In genomic region chr5:105715095-105715494, GRCm38 (mm10) we compare ENCODE assay signal across 9 mouse cellular contexts. TPM values are rescaled to one million over a fixed set of nuclear protein-coding genes. Genes with fewer than 3 reads are reported as not detected.
DNase-seq lines count a peak whose midpoint lies in the region; ATAC-seq and TF ChIP-seq lines count a peak whose summit lies in the region.
"Had no signal": no experiment of that assay in that cellular context is flagged by ENCODE, and none has a peak within 500 bp of the region (broad histone marks: within the 10 kb centered on the region; RNA-seq: fewer than 3 reads in every experiment).

No protein-coding gene starts in this region.

- H3K27me3 ChIP-seq in kidney, postnatal 0 days (ENCODE audit: insufficient read depth, low read length), result no peaks in the 10 kb centered on the region
- no peaks in the 10 kb centered on the region for H3K27me3 ChIP-seq in kidney, embryonic 14.5 days (ENCODE audit: control insufficient read depth, insufficient read depth, low read length)
- no peaks in the 10 kb centered on the region for H3K27me3 ChIP-seq in neural tube, embryonic 12.5 days (replicated peaks)
- H3K27me3 ChIP-seq in limb, embryonic 13.5 days, result no peaks in the 10 kb centered on the region
- H3K27me3 ChIP-seq: liver, embryonic 13.5 days had no signal

- H3K36me3 ChIP-seq in kidney, postnatal 0 days (ENCODE audit: insufficient read depth, low read length), result no peaks in the 10 kb centered on the region
- no peaks in the 10 kb centered on the region for H3K36me3 ChIP-seq in kidney, embryonic 14.5 days (ENCODE audit: control insufficient read depth, insufficient read depth, low read length)
- H3K36me3 ChIP-seq in neural tube, embryonic 12.5 days, result peaks cover under 1% of the 10 kb centered on the region; the same call in 1 of the 2 replicates
- H3K36me3 ChIP-seq in limb, embryonic 13.5 days, result no peaks in the 10 kb centered on the region
- H3K36me3 ChIP-seq: liver, embryonic 13.5 days had no signal

- ATAC-seq in kidney, postnatal 0 days (replicated peaks; ENCODE audit: low FRiP score, low read depth), result no peak
- ATAC-seq in kidney, embryonic 14.5 days (ENCODE audit: low FRiP score, low TSS enrichment), result no peak
- no peak for ATAC-seq in neural tube, embryonic 12.5 days (ENCODE audit: low FRiP score, low read depth)
- peak; percentile 30 for ATAC-seq in limb, embryonic 13.5 days (ENCODE audit: low FRiP score, low read depth)

- intact Hi-C loops in heart, postnatal 14 days (cut with DNase I), result no loop called here

- H3K27ac ChIP-seq in kidney, postnatal 0 days, result peak overlapping the region; percentile 55; the same call in 1 of the 2 replicates
- H3K27ac ChIP-seq in kidney, embryonic 14.5 days (ENCODE audit: low read depth, low read length), result no peak overlapping the region
- 0 out of 2 replicates have a peak overlapping the region, but pooled peaks have one; percentile 21 for H3K27ac ChIP-seq in neural tube, embryonic 12.5 days
- peak overlapping the region; percentile 87 for H3K27ac ChIP-seq in limb, embryonic 13.5 days
- H3K27ac ChIP-seq: liver, embryonic 13.5 days had no signal

- no peak for DNase-seq in kidney, postnatal 0 days (ENCODE audit: low spot score)
- no peak for DNase-seq in neural tube, embryonic 10.5 days (ENCODE audit: extremely low spot score, low spot score)
- no peak for DNase-seq in heart, postnatal 14 days
- no peak for DNase-seq in cerebellum, postnatal 10 days
- DNase-seq: gastrocnemius, postnatal 36 days; liver, embryonic 13.5 days had no signal

- H3K4me2 ChIP-seq in kidney, postnatal 0 days (ENCODE audit: low read length), result no peak overlapping the region
- no peak overlapping the region for H3K4me2 ChIP-seq in kidney, embryonic 14.5 days (replicated peaks; ENCODE audit: low read depth, low read length)
- no peak overlapping the region for H3K4me2 ChIP-seq in neural tube, embryonic 12.5 days (replicated peaks)
- H3K4me2 ChIP-seq in limb, embryonic 13.5 days (replicated peaks), result peak overlapping the region; percentile 45
- H3K4me2 ChIP-seq: liver, embryonic 13.5 days had no signal

- H3K4me1 ChIP-seq in kidney, postnatal 0 days (replicated peaks; ENCODE audit: insufficient read depth, low read length), result peaks cover 34% of the 10 kb centered on the region
- H3K4me1 ChIP-seq in kidney, embryonic 14.5 days (ENCODE audit: control insufficient read depth, insufficient read depth, low read length), result peaks cover 29% of the 10 kb centered on the region
- peaks cover 30% of the 10 kb centered on the region for H3K4me1 ChIP-seq in neural tube, embryonic 12.5 days
- H3K4me1 ChIP-seq in limb, embryonic 13.5 days, result peaks cover 43% of the 10 kb centered on the region

- H3K4me3 ChIP-seq in kidney, postnatal 0 days (replicated peaks; ENCODE audit: low read depth, low read length), result no peak overlapping the region
- no peak overlapping the region for H3K4me3 ChIP-seq in kidney, embryonic 14.5 days (ENCODE audit: low read length)
- H3K4me3 ChIP-seq in neural tube, embryonic 12.5 days, result no peak overlapping the region
- no peak overlapping the region for H3K4me3 ChIP-seq in limb, embryonic 13.5 days
- H3K4me3 ChIP-seq: liver, embryonic 13.5 days had no signal

- no peak overlapping the region for H3K9ac ChIP-seq in kidney, postnatal 0 days (ENCODE audit: low read depth, low read length)
- no peak overlapping the region for H3K9ac ChIP-seq in kidney, embryonic 14.5 days (ENCODE audit: low read depth, low read length)
- no peak overlapping the region for H3K9ac ChIP-seq in neural tube, embryonic 12.5 days
- no peak overlapping the region for H3K9ac ChIP-seq in limb, embryonic 13.5 days
- H3K9ac ChIP-seq: liver, embryonic 13.5 days had no signal

- 72% methylated on average over 8 of the region's 8 CpGs for WGBS in kidney, postnatal 0 days
- 72% methylated on average over 8 of the region's 8 CpGs for WGBS in kidney, embryonic 14.5 days
- WGBS in neural tube, embryonic 12.5 days, result 87% methylated on average over 8 of the region's 8 CpGs
- WGBS in limb, embryonic 13.5 days, result 74% methylated on average over 8 of the region's 8 CpGs

- TF ChIP-seq CTCF in kidney, postnatal 0 days (IDR thresholded peaks at IDR 0.05; ENCODE audit: low read depth), result no peak

- H3K9me3 ChIP-seq in kidney, postnatal 0 days (replicated peaks; ENCODE audit: low read length), result no peaks in the 10 kb centered on the region
- H3K9me3 ChIP-seq in kidney, embryonic 14.5 days (ENCODE audit: control insufficient read depth, low read length), result no peaks in the 10 kb centered on the region
- no peaks in the 10 kb centered on the region for H3K9me3 ChIP-seq in neural tube, embryonic 12.5 days
- no peaks in the 10 kb centered on the region for H3K9me3 ChIP-seq in limb, embryonic 13.5 days
- H3K9me3 ChIP-seq: liver, embryonic 13.5 days had no signal

RNA-seq across cellular contexts. Expression of gene Lrrc8d, which starts 15.3 kb away (rescaled TPM):
- 32.5 and 34.6 TPM in 2 replicates for polyA plus RNA-seq in kidney, postnatal 0 days (2015; fragmentation: Nextera tagmentation; extraction: Ambion mirVana)
- 22.7 and 42.1 TPM in 2 replicates for polyA plus RNA-seq in kidney, embryonic 14.5 days (2014; fragmentation: Nextera tagmentation; extraction: Ambion mirVana)
- polyA plus RNA-seq in neural tube, embryonic 12.5 days (2016; fragmentation: Nextera tagmentation; extraction: Ambion mirVana), result 37.1 and 39.3 TPM in 2 replicates
- polyA plus RNA-seq in limb, embryonic 13.5 days (2015; fragmentation: Nextera tagmentation; extraction: Ambion mirVana), result 16.2 and 17.0 TPM in 2 replicates
- total RNA-seq in heart, postnatal 14 days (2021), result 10 to 100 TPM; 11.6 to 14.9 TPM
